Mouse (Mus musculus) 3134 (cell line): ENCODE results near the gene Plscr4.

Experiments used
- DNase-seq: peaks from one replicate; pipeline ENCODE4 v3.0.0-alpha.2; 2011; ENCODE audit warnings: low spot score; ENCODE audit not compliant: insufficient read length; ENCODE audit errors: extremely low read depth

Gene Plscr4

DNA sequence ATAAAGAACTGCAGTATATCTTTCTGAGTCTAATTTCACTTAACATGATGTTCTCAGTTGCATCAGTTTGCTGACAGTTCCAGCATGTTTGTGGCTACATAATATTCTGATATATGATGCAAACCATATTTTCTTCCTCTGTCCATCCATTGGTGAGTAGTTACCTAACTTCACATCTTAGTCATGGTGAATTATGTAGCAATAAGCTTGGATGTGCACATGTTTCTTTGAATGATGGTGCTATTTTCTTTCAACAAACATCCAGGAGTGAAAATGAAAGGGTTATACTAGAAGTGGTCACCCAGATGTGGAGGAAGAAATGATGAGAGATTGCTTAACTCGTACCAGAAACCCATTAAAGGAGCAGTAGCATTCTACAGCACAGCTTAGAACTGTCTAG is 47.7 kb downstream of the Plscr4 start:
- DNase-seq = no peak

DNA sequence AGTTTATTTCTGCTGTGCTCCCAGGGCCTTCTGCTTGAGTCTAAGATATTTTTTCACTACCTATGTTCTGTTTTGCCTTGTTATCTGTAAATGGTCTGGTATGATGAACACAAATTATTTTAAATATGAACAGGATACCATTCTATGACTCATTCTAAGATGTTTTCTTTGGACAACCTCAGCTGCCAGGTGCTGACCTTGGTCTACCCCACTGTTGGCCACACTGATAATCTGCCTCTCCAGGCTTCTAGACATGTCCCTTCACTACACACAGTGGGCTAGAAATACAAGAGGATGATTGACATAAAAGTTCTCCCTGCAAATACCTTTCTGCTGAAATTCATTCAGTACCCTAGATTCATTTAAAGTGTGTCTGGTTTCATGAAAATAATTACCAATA is 54.5 kb downstream of the Plscr4 start:
- no peak for DNase-seq

DNA sequence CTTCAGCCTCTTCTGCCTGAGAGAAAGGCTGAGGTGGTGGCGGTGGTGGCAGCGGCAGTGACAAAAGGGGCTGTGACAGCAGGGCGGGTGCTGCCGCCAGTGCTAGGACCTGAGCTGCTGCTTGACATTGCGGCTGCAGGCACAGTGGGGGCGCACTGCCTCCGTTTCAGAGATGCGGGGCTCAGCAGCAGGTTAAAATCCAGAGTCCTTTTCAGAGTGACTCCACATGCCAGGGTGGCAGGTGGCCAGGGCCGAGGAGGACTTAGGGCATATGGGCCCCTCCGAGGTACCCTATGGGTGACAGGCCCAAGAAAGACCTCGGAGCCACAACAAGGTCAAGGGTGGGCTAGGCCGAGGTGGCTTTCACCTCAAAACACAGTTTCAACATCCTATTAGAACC is 59.9 kb downstream of the Plscr4 start:
- no peak for DNase-seq

DNA sequence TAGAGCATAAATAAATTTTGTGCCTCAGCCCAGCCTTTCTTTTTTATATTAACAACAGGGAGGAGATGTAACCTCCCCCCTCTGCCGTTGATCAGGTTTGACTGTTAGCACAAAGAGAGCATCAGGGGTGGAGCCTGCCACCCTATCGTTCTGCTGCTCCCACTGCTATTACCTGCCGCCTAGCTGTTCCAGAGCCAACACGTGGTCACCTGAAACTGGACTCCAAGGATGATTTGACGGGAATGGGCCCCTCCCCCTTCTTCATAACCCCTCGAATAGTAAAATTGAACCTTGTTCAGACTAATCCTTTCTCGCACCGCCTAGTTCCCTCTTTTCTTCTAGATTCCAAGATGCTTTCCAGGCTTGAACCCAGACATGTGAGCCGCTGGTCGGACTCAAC is 63.6 kb downstream of the Plscr4 start:
- DNase-seq = no peak

DNA sequence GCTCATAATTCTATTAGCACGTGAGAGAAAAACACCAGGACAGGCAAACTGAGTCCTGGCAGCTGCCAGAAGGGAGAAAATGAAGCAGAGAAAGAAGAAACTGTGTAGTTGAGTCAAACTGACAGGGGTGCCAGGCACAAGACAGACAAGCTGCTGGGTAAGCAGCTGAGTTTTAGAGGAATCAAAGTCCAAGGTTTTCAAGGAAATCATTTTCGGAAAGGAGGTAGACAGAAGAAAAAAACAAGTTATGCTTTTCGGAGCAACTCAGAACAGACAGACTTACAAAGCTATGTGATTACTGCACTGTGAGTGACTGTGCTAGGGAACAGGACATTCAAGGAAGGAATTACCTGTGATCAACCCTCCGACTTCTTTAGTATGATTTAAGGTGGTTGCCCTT is 67.3 kb downstream of the Plscr4 start:
- DNase-seq = no peak

DNA sequence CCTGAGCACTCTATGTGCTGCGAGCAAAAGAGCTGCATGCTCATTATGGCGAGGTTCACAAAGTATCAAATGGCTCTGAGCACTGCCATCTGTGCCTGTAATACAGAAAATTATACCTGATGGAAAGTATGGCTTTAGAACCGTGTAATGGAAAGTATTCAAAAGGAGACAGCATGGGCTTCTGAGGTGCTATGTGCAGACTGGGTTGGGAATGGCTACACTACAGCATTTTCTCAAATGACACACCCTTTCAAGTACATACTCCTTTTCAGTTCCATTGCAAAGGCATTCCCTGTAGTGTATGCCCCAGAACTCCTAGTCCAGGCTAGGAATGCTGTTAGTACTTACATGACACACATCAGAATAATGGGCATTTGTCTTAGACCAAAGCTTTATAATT is 72.9 kb downstream of the Plscr4 start:
- DNase-seq = no peak

DNA sequence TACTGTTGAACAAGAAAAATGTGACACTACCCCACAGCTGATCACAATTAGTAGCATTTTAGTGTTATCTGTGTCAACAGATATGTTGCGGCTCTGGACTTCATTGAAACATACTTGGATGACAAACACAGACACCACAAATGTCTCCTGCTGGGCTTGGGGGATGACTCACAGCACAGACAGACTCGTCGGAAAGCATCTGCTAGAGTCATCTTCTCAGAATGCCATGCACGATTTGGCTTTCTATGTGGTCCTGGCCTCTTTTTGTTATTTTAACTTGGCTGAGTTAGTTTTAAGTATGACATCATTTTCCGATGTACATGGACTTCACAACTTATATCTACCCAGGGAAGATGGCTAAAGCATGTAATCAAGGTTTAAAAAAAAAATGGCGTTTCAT is 80.6 kb downstream of the Plscr4 start:
- no peak for DNase-seq

DNA sequence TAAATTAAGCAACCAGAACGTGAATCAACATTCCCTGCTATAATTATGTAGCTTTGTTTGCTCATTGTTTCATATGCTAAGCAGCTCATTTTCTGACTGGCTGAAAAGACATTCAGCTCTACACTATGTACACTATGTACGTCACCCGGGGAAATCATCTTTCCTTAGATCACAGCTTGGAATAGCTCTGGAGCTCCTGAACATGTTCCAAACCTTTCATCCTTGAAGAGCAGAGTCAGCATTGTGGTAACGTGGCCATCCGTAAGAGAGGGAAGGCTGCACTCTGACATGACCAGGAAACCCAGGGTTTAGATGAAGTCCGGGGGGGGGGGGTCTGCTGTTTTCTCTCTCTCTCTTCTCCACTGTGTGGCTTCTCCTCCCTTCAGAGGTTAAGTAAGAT is 81.0 kb downstream of the Plscr4 start:
- DNase-seq = no peak
